Mouse (Mus musculus) forebrain, embryonic 10.5 days (tissue): ENCODE data around the gene Ascl1. TPM values are rescaled to one million over a fixed set of nuclear protein-coding genes. Genes with fewer than 3 reads are reported as not detected.

Experiments
- DNase-seq: peaks from one replicate; pipeline ENCODE4 v3.0.0-alpha.2; 2017; ENCODE audit warnings: low spot score; ENCODE audit errors: extremely low spot score
- H3K27ac ChIP-seq: fragments of 300-500 bp; sonication (generic); 2 replicates; pipeline ENCODE4 v1.5.1; 2016; ENCODE audit warnings: mild to moderate bottlenecking
- H3K27me3 ChIP-seq: fragments of 300-500 bp; sonication (generic); 2 replicates; pipeline ENCODE4 v1.6.1; 2016; ENCODE audit warnings: mild to moderate bottlenecking; ENCODE audit not compliant: poor library complexity, severe bottlenecking
- H3K36me3 ChIP-seq: fragments of 300-500 bp; sonication (generic); replicated peaks from 2 replicates; pipeline ENCODE4 v1.6.1; 2016; ENCODE audit warnings: mild to moderate bottlenecking, moderate library complexity
- H3K4me1 ChIP-seq: fragments of 300-500 bp; sonication (generic); 2 replicates; pipeline ENCODE4 v1.6.1; 2016
- H3K4me3 ChIP-seq: fragments of 300-500 bp; sonication (generic); 2 replicates; pipeline ENCODE4 v1.5.1; 2016; ENCODE audit warnings: mild to moderate bottlenecking, moderate library complexity
- H3K9me3 ChIP-seq: fragments of 300-500 bp; sonication (generic); 2 replicates; pipeline ENCODE4 v1.6.1; 2016; ENCODE audit warnings: mild to moderate bottlenecking, moderate library complexity
- WGBS: fragments of 180-500 bp; shearing (Covaris S2); methylation state at CpG from one replicate; pipeline ENCODE4 v1.1.7; 2016; 5-methylcytosine and 5-hydroxymethylcytosine counted together
- polyA plus RNA-seq: library from polyadenylated mRNA; unstranded; fragments of >200 nt; fragmentation: Nextera tagmentation; extraction: Ambion mirVana; gene quantifications from 2 replicates; pipeline ENCODE4 v1.2.1, GENCODE M21; 2016

The Ascl1 gene
- polyA plus RNA-seq, 1 experiment from 2014 or later = 15.6 TPM

- DNase-seq = peak; percentile 34
- H3K27me3 ChIP-seq = peaks cover 98% of the 10 kb centered on the region
- H3K9me3 ChIP-seq = peaks cover 7% of the 10 kb centered on the region; the same call in 1 of the 2 replicates
- WGBS = 1% methylated on average over 4 of the region's 4 CpGs
- peak overlapping the region; percentile 80 for H3K4me3 ChIP-seq
- peak overlapping the region; percentile 91 for H3K27ac ChIP-seq
- H3K36me3 ChIP-seq = no peaks in the 10 kb centered on the region
- H3K4me1 ChIP-seq = peaks cover 63% of the 10 kb centered on the region
Observed at GRCm38 (mm10) chr10:87494176-87494575, 716 bp upstream of the Ascl1 start.

- Histone ChIP-seq H3K4me1 (peaks cover 76% of the 10 kb centered on the region), H3K36me3 (no peaks in the 10 kb centered on the region), H3K27ac (peak overlapping the region; percentile 91), H3K4me3 (peak overlapping the region; percentile 80), H3K9me3 (peaks cover 2% of the 10 kb centered on the region; the same call in 1 of the 2 replicates), H3K27me3 (peaks cover 98% of the 10 kb centered on the region)
- under 1% methylated on average over 75 of the region's 90 CpGs for whole genome bisulfite sequencing
- DNase-seq = peak; percentile 63
Observed at GRCm38 (mm10) chr10:87492661-87493551, 554 bp downstream of the Ascl1 start.

DNA sequence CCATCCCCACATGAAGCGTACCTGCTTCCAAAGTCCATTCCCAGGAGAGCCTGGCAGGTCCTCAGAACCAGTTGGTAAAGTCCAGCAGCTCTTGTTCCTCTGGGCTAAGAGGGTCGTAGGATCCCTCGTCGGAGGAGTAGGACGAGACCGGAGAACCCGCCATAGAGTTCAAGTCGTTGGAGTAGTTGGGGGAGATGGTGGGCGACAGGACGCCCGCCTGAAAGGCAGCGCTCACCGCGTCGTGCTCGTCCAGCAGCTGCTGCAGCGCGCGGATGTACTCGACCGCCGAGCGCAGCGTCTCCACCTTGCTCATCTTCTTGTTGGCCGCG is 1.2 kb downstream of the Ascl1 start:
- peak overlapping the region; percentile 91 for H3K27ac ChIP-seq

GRCm38 (mm10) chr10:87491485-87492040 is 1.9 kb downstream of the Ascl1 start:
- Histone ChIP-seq H3K4me3 (peak overlapping the region; percentile 80), H3K36me3 (no peaks in the 10 kb centered on the region), H3K9me3 (no peaks in the 10 kb centered on the region), H3K27ac (peak overlapping the region; percentile 91), H3K27me3 (peaks cover 98% of the 10 kb centered on the region), H3K4me1 (peaks cover 88% of the 10 kb centered on the region)
- WGBS = 3% methylated on average over 11 of the region's 11 CpGs
- no peak for DNase-seq

More for the DNA sequence above, 1.2 kb downstream of the Ascl1 start:
- Histone ChIP-seq H3K9me3 (no peaks in the 10 kb centered on the region), H3K36me3 (no peaks in the 10 kb centered on the region), H3K4me3 (peak overlapping the region; percentile 80), H3K27me3 (peaks cover 98% of the 10 kb centered on the region), H3K4me1 (peaks cover 82% of the 10 kb centered on the region)
- DNase-seq = no peak
- under 1% methylated on average over 26 of the region's 26 CpGs for WGBS

DNA sequence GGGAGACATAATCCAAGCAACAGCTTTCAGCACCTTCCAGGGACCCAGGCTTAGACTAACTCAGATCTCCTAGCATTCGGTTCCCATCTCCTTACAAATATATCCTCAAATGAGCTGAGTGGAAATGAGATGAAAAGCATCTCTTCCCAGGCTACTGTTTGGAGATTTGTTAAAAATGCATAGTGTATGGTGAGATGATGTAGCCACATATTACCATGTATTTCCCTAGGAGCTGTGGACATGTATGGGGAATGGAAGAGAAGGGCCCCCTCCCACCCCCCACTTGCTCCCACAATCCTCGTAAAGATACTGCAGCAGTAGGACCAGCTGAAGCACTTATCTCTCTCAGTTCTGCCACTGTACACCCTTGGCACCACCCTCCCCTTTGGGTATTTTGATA is 3.1 kb downstream of the Ascl1 start:
- H3K9me3 ChIP-seq = no peaks in the 10 kb centered on the region
- 0% methylated on average over 2 of the region's 2 CpGs for WGBS
- H3K4me3 ChIP-seq = peak overlapping the region; percentile 80
- peaks cover 98% of the 10 kb centered on the region for H3K4me1 ChIP-seq
- peak overlapping the region; percentile 69; the same call in 1 of the 2 replicates for H3K27ac ChIP-seq
- peaks cover 98% of the 10 kb centered on the region for H3K27me3 ChIP-seq
- H3K36me3 ChIP-seq = no peaks in the 10 kb centered on the region
- no peak for DNase-seq

GRCm38 (mm10) chr10:87489246-87490009 is 4.0 kb downstream of the Ascl1 start:
- H3K4me1 ChIP-seq = peaks cover 98% of the 10 kb centered on the region
- H3K36me3 ChIP-seq = no peaks in the 10 kb centered on the region
- 2% methylated on average over 18 of the region's 18 CpGs for WGBS
- no peaks in the 10 kb centered on the region for H3K9me3 ChIP-seq
- H3K27ac ChIP-seq = peak overlapping the region; percentile 84
- H3K4me3 ChIP-seq = peak overlapping the region; percentile 42
- H3K27me3 ChIP-seq = peaks cover 98% of the 10 kb centered on the region
- peak; percentile 83 for DNase-seq

- Histone ChIP-seq H3K27ac (peak overlapping the region; percentile 84), H3K9me3 (no peaks in the 10 kb centered on the region), H3K27me3 (peaks cover 95% of the 10 kb centered on the region), H3K4me3 (peak overlapping the region; percentile 42), H3K4me1 (peaks cover 91% of the 10 kb centered on the region), H3K36me3 (no peaks in the 10 kb centered on the region)
- peak; percentile 87 for DNase-seq
- WGBS = under 1% methylated on average over 16 of the region's 16 CpGs
Observed at GRCm38 (mm10) chr10:87488429-87489145, 4.9 kb downstream of the Ascl1 start.

DNA sequence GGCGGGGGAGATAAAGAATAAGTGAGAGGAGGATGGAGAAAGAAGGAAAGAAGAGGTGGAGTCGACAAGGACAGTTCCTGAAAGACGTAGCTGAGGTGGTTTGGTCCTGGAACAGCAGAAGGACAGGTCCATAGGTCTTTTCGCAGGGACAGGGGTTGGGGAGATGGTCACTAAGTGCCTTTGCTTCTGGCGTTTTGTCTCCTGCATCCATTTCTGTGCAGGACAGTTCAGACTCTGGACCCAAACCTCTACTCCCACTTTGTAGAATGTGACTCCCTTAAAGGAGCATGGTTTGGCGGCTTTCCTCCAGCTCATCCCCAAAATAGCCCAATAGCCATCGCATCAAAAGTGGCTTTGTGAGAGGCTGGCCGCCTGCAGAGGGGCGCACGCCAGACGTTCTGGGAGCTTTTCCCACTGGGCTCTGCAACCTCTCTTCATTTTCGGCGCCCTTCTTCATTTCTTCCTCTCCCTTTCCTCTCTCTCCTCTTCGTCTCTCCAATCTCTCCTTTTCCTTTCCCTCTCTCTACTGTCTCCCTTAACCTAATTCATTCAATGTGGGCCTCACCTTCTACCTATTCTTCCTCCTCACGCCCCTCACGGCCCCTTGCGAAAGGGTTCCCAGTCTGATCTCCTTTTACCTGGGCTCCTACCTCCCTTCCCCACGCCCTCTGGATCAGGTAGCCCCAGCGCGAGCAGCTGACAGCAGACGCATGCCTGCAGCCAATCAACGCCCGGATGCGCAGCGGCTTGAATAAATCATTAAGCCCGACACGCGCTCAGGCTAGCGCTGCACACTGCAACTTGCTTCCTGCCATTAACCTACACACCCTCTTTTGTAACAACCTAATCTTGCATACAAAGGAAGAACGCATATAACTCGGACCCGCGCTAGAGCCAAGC is 7.5 kb downstream of the Ascl1 start:
- H3K4me1 ChIP-seq = peaks cover 65% of the 10 kb centered on the region
- H3K27me3 ChIP-seq = peaks cover 92% of the 10 kb centered on the region
- peak; percentile 71 for DNase-seq
- peak overlapping the region; percentile 51 for H3K4me3 ChIP-seq
- peak overlapping the region; percentile 59 for H3K27ac ChIP-seq
- no peaks in the 10 kb centered on the region for H3K9me3 ChIP-seq
- H3K36me3 ChIP-seq = no peaks in the 10 kb centered on the region
- under 1% methylated on average over 33 of the region's 33 CpGs for WGBS

DNA sequence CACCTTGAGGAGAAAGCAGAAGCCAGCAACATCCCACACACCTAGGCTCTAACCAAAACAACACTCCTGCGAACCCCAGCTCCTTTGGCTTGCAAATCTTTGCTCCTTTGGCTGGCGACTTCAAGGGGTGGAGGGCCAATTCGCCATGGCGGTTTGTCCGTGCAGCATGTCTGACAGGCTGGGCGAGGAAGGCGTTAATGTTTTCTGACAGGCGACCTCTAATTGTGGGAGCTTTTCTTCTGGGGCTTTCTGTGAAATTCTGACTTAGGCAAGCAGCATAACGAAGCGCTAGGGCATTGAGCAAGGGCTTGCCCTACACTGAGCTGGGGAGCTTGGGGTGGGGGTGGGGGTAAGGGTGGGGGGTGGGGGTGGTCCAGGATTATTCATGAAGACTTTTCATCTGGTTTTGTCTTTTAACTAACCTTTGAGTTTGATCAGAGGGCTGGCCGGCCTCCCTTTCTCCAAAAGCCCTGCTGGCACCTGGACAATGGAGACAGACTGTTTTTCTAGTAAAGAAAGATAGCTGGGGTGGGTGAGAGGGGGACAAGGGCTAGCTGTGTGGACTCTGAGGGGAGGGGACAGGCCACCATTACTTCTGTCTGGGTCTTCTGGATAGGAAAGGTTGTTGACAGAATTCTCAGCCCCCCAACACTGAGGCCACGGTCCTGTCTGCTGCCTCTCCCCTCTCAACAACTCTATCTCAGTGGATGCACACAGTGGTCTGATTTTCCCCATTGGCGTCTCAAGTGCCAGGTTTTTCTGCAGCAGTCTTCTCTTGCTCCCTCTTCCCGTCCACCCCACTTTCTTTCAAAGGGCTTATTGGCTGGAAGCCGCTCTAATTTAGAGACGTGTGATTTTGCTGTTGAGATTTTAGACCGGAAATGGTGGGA is 8.4 kb downstream of the Ascl1 start:
- DNase-seq = no peak
- Histone ChIP-seq H3K36me3 (no peaks in the 10 kb centered on the region), H3K4me1 (peaks cover 56% of the 10 kb centered on the region), H3K27ac (peak overlapping the region; percentile 59), H3K4me3 (peak overlapping the region; percentile 51), H3K9me3 (peaks cover 2% of the 10 kb centered on the region; the same call in 1 of the 2 replicates), H3K27me3 (peaks cover 83% of the 10 kb centered on the region)
- WGBS = 0% methylated on average over 17 of the region's 17 CpGs

- 78% methylated on average over 5 of the region's 5 CpGs for WGBS
- no peak for DNase-seq
- Histone ChIP-seq H3K4me1 (peaks cover 24% of the 10 kb centered on the region), H3K4me3 (no peak overlapping the region), H3K27me3 (peaks cover 39% of the 10 kb centered on the region), H3K36me3 (no peaks in the 10 kb centered on the region), H3K9me3 (peaks cover 3% of the 10 kb centered on the region; the same call in 1 of the 2 replicates), H3K27ac (no peak overlapping the region)
Observed at GRCm38 (mm10) chr10:87477895-87478294, 15.6 kb downstream of the Ascl1 start.

- no peak overlapping the region for H3K4me3 ChIP-seq
- no peaks in the 10 kb centered on the region for H3K36me3 ChIP-seq
- no peak overlapping the region for H3K27ac ChIP-seq
- 55% methylated on average over 2 of the region's 2 CpGs for WGBS
- H3K9me3 ChIP-seq = peaks cover under 1% of the 10 kb centered on the region; the same call in 1 of the 2 replicates
- peaks cover 30% of the 10 kb centered on the region for H3K27me3 ChIP-seq
- DNase-seq = no peak
- H3K4me1 ChIP-seq = peaks cover 30% of the 10 kb centered on the region
Observed at GRCm38 (mm10) chr10:87474971-87475370, 18.5 kb downstream of the Ascl1 start.
